Mouse (Mus musculus): ENCODE data around the gene Hsf2bp. TPM values are rescaled to one million over a fixed set of nuclear protein-coding genes. Genes with fewer than 3 reads are reported as not detected.

Hsf2bp gene
- polyA plus RNA-seq, 1 experiment from 2014 or later, result 0.34 TPM

DNA sequence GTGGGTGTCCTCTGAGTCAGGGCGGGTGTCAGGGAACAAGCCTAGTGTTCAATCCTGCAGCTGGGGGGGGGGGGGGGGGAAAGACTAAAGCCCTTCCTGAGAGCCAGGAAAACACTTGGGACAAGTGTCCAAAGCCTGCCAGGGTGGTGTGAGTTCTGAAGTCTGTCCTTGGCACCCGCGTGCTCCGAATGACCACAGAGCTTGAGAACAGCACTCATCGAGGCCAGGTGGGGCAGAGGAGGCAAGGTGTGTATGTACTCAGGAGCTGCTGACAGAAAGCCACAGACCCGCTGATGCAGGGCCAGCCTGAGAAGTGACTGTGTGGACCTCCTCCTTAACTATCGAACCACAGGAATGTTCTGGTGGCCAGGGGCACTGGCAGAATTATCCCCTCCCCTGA is 116.5 kb downstream of the Hsf2bp start:
- ATAC-seq (ENCODE audit: insufficient number of reproducible peaks, insufficient read depth, low FRiP score, low TSS enrichment, low read depth), result no peak
- Histone ChIP-seq H3K36me3 (no peaks in the 10 kb centered on the region), H3K27me3 (no peaks in the 10 kb centered on the region), H3K9me3 (peaks cover 4% of the 10 kb centered on the region; the same call in 1 of the 2 replicates), H3K4me3 (replicated peaks) (no peak overlapping the region), H3K4me1 (replicated peaks) (peaks cover 25% of the 10 kb centered on the region), H3K4me2 (no peak overlapping the region), H3K9ac (replicated peaks) (no peak overlapping the region), H3K27ac (no peak overlapping the region)
- WGBS, result 80% methylated on average over 7 of the region's 7 CpGs

- H3K4me2 ChIP-seq, result no peak overlapping the region
- H3K9me3 ChIP-seq, result peaks cover 4% of the 10 kb centered on the region; the same call in 1 of the 2 replicates
- H3K27ac ChIP-seq, result no peak overlapping the region
- WGBS, result 74% methylated on average over 8 of the region's 8 CpGs
- no peak overlapping the region for H3K9ac ChIP-seq (replicated peaks)
- ATAC-seq (ENCODE audit: insufficient number of reproducible peaks, insufficient read depth, low FRiP score, low TSS enrichment, low read depth), result no peak
- H3K36me3 ChIP-seq, result no peaks in the 10 kb centered on the region
- no peak overlapping the region for H3K4me3 ChIP-seq (replicated peaks)
- no peaks in the 10 kb centered on the region for H3K27me3 ChIP-seq
- H3K4me1 ChIP-seq (replicated peaks), result peaks cover 28% of the 10 kb centered on the region
These were observed 117.8 kb downstream of the Hsf2bp start for GRCm38 (mm10) chr17:31918374-31918773.

GRCm38 (mm10) chr17:31916461-31916775 is 119.7 kb downstream of the Hsf2bp start:
- Histone ChIP-seq H3K9ac (replicated peaks) (no peak overlapping the region), H3K4me3 (replicated peaks) (no peak overlapping the region), H3K4me1 (replicated peaks) (peaks cover 39% of the 10 kb centered on the region), H3K4me2 (no peak overlapping the region), H3K36me3 (no peaks in the 10 kb centered on the region), H3K27ac (peak overlapping the region; percentile 47; the same call in 1 of the 2 replicates), H3K9me3 (peaks cover 4% of the 10 kb centered on the region; the same call in 1 of the 2 replicates), H3K27me3 (no peaks in the 10 kb centered on the region; the same call in 1 of the 2 replicates)
- 64% methylated on average over 6 of the region's 6 CpGs for WGBS
- no peak for ATAC-seq (ENCODE audit: insufficient number of reproducible peaks, insufficient read depth, low FRiP score, low TSS enrichment, low read depth)

- Histone ChIP-seq H3K4me2 (no peak overlapping the region), H3K27me3 (no peaks in the 10 kb centered on the region; the same call in 1 of the 2 replicates), H3K4me3 (replicated peaks) (no peak overlapping the region), H3K4me1 (replicated peaks) (peaks cover 35% of the 10 kb centered on the region), H3K36me3 (no peaks in the 10 kb centered on the region), H3K27ac (peak overlapping the region; percentile 47; the same call in 1 of the 2 replicates), H3K9ac (replicated peaks) (no peak overlapping the region), H3K9me3 (peaks cover 4% of the 10 kb centered on the region; the same call in 1 of the 2 replicates)
- no peak; the same call in 1 of the 2 replicates for ATAC-seq (ENCODE audit: insufficient number of reproducible peaks, insufficient read depth, low FRiP score, low TSS enrichment, low read depth)
- 55% methylated on average over 18 of the region's 18 CpGs for WGBS
These were observed 120.2 kb downstream of the Hsf2bp start for GRCm38 (mm10) chr17:31915756-31916460.

DNA sequence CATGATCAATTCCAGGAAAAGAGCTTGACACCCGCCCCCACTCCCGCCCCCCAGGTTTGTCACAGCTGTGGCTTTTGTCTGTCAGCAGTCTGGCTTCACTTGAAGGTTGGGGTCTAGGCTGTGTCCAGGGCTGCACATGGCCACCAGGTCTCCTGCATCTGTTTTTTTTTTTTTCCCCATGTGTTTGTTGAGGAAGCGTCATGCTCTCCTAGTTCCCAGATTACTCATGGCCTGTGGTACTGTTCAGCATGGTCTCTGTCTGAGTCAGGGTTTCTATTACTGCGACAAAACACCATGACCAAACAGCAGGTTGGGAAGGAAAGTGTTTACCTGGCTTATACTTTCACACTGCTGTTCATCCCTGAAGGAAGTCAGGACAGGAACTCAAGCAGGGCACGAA is 121.8 kb downstream of the Hsf2bp start:
- ATAC-seq (ENCODE audit: insufficient number of reproducible peaks, insufficient read depth, low FRiP score, low TSS enrichment, low read depth), result no peak
- Histone ChIP-seq H3K27ac (no peak overlapping the region), H3K27me3 (no peaks in the 10 kb centered on the region; the same call in 1 of the 2 replicates), H3K9me3 (peaks cover 4% of the 10 kb centered on the region; the same call in 1 of the 2 replicates), H3K4me2 (no peak overlapping the region), H3K36me3 (no peaks in the 10 kb centered on the region), H3K4me3 (replicated peaks) (no peak overlapping the region), H3K9ac (replicated peaks) (no peak overlapping the region), H3K4me1 (replicated peaks) (peaks cover 27% of the 10 kb centered on the region)
- WGBS, result 83% methylated on average over 5 of the region's 5 CpGs

DNA sequence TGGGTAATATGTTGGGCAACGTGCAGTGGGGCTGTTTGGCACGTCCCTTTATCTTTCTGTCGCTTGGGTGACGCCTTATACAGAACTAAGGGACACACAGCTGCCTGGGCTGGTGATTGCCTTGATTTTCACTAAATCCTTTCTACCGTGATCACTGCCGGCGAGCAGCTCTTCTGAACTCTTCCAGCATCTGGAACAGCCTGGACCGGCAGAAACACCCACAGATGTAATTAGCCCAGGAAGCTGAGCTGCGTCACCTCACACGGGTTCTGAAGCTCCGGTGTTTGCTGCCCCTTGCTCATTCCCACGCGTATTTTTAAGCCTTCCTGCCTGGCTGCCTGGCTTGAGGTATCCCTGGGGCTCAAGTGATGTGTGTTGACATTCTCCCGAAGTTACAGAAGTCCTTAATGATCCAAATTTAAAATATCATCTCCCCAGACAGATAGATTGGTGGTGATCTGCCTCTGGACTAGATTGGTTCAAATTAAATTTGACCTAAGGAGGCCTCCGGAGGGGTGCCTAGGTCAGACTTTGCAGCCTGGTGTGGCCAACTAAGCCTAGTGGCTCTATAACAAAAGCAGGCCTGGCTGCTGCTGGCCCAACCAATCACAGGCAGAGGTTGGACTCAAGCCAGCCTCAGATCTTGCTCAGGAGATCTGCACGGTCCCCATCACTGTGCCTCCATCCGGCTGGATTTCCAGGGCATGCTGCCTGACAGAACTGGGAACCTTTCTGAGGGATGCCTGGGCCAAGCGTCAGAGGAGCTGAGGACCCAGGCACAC is 123.1 kb downstream of the Hsf2bp start:
- Histone ChIP-seq H3K9me3 (peaks cover 3% of the 10 kb centered on the region; the same call in 1 of the 2 replicates), H3K4me3 (replicated peaks) (no peak overlapping the region), H3K4me2 (no peak overlapping the region), H3K27ac (peak overlapping the region; percentile 51), H3K36me3 (no peaks in the 10 kb centered on the region), H3K27me3 (no peaks in the 10 kb centered on the region; the same call in 1 of the 2 replicates), H3K9ac (replicated peaks) (no peak overlapping the region), H3K4me1 (replicated peaks) (peaks cover 27% of the 10 kb centered on the region)
- no peak for ATAC-seq (ENCODE audit: insufficient number of reproducible peaks, insufficient read depth, low FRiP score, low TSS enrichment, low read depth)
- 42% methylated on average over 18 of the region's 18 CpGs for WGBS

DNA sequence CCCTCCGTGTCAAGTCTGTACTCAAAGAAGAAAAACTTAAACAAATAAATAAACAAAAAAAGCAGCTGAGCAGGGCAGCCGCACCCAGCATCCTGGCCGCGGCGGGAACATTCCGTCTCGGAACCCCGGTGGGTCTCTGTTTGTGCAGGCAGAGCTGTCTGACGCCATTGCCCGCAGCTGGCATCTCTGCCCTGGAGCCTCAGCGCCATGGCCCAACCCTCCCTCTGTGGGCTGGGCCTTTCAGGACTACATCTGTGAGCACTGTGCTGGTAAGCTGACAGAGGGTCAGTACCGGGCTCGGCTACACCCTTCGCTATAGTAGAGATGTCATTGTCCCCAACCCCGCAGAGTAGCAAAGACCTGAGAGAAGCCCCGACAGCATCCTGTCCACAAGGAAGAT is 123.8 kb downstream of the Hsf2bp start:
- Histone ChIP-seq H3K9ac (replicated peaks) (no peak overlapping the region), H3K9me3 (no peaks in the 10 kb centered on the region), H3K27ac (peak overlapping the region; percentile 51; the same call in 1 of the 2 replicates), H3K4me1 (replicated peaks) (peaks cover 27% of the 10 kb centered on the region), H3K4me2 (no peak overlapping the region), H3K4me3 (replicated peaks) (no peak overlapping the region), H3K36me3 (no peaks in the 10 kb centered on the region), H3K27me3 (no peaks in the 10 kb centered on the region; the same call in 1 of the 2 replicates)
- no peak for ATAC-seq (ENCODE audit: insufficient number of reproducible peaks, insufficient read depth, low FRiP score, low TSS enrichment, low read depth)
- WGBS, result 87% methylated on average over 16 of the region's 16 CpGs

- peaks cover 14% of the 10 kb centered on the region for H3K4me1 ChIP-seq (replicated peaks)
- no peaks in the 10 kb centered on the region; the same call in 1 of the 2 replicates for H3K27me3 ChIP-seq
- no peak overlapping the region for H3K27ac ChIP-seq
- no peak overlapping the region for H3K9ac ChIP-seq (replicated peaks)
- no peak for ATAC-seq (ENCODE audit: insufficient number of reproducible peaks, insufficient read depth, low FRiP score, low TSS enrichment, low read depth)
- H3K9me3 ChIP-seq, result no peaks in the 10 kb centered on the region
- WGBS, result 93% methylated on average over 2 of the region's 2 CpGs
- H3K4me3 ChIP-seq (replicated peaks), result no peak overlapping the region
- H3K36me3 ChIP-seq, result no peaks in the 10 kb centered on the region
- H3K4me2 ChIP-seq, result no peak overlapping the region
These were observed 127.2 kb downstream of the Hsf2bp start for GRCm38 (mm10) chr17:31908966-31909365.

GRCm38 (mm10) chr17:31906441-31906840 is 129.7 kb downstream of the Hsf2bp start:
- no peak for ATAC-seq (ENCODE audit: insufficient number of reproducible peaks, insufficient read depth, low FRiP score, low TSS enrichment, low read depth)
- H3K4me3 ChIP-seq (replicated peaks), result no peak overlapping the region
- no peaks in the 10 kb centered on the region for H3K4me1 ChIP-seq (replicated peaks)
- no peaks in the 10 kb centered on the region for H3K36me3 ChIP-seq
- H3K27ac ChIP-seq, result no peak overlapping the region
- H3K9ac ChIP-seq (replicated peaks), result no peak overlapping the region
- no peaks in the 10 kb centered on the region for H3K9me3 ChIP-seq
- H3K4me2 ChIP-seq, result no peak overlapping the region
- H3K27me3 ChIP-seq, result no peaks in the 10 kb centered on the region
- WGBS, result 84% methylated on average over 3 of the region's 3 CpGs

DNA sequence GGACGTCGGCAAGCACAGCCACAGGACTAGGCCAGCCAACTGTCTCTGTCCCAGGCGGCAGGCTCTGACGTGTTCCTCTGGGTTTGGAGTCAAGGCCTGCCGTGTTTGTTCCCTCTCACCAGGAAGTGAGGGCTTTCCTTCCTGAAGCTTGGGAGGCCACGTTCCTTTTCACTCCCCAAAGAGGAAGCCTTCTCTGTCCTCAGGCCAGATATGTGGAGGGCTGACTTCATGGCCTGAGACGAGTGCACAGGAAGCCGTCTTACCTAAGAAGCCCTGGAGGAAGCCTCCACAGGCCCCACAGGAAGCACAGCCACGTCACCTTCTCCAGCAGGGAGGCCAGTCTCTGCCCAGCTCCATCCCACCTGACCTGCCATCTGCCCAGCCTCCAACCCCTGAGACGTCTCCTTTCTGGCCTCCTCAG is 130.3 kb downstream of the Hsf2bp start:
- Histone ChIP-seq H3K27ac (peak overlapping the region; percentile 41; the same call in 1 of the 2 replicates), H3K4me2 (no peak overlapping the region), H3K4me1 (replicated peaks) (no peaks in the 10 kb centered on the region), H3K9me3 (no peaks in the 10 kb centered on the region), H3K36me3 (no peaks in the 10 kb centered on the region), H3K27me3 (no peaks in the 10 kb centered on the region), H3K9ac (replicated peaks) (0 out of 2 replicates have a peak overlapping the region, but pooled peaks have one; percentile 18), H3K4me3 (replicated peaks) (no peak overlapping the region)
- 63% methylated on average over 10 of the region's 10 CpGs for WGBS
- ATAC-seq (ENCODE audit: insufficient number of reproducible peaks, insufficient read depth, low FRiP score, low TSS enrichment, low read depth), result no peak

- ATAC-seq (ENCODE audit: insufficient number of reproducible peaks, insufficient read depth, low FRiP score, low TSS enrichment, low read depth), result no peak
- H3K36me3 ChIP-seq, result no peaks in the 10 kb centered on the region
- peak overlapping the region; percentile 41; the same call in 1 of the 2 replicates for H3K27ac ChIP-seq
- no peaks in the 10 kb centered on the region for H3K27me3 ChIP-seq
- no peak overlapping the region for H3K4me2 ChIP-seq
- H3K4me3 ChIP-seq (replicated peaks), result no peak overlapping the region
- 84% methylated on average over 9 of the region's 9 CpGs for WGBS
- 0 out of 2 replicates have a peak overlapping the region, but pooled peaks have one; percentile 18 for H3K9ac ChIP-seq (replicated peaks)
- H3K4me1 ChIP-seq (replicated peaks), result no peaks in the 10 kb centered on the region
- H3K9me3 ChIP-seq, result no peaks in the 10 kb centered on the region
These were observed 130.9 kb downstream of the Hsf2bp start for GRCm38 (mm10) chr17:31905201-31905790.

Data from limb, embryonic 12.5 days (tissue).